Mouse (Mus musculus): ENCODE data around the gene Zfp991.
"Not testable (repeated sequence)": the region's sequence is repeated elsewhere in the genome, so short reads cannot be mapped to it uniquely, and the experiment has no call there.

DNA sequence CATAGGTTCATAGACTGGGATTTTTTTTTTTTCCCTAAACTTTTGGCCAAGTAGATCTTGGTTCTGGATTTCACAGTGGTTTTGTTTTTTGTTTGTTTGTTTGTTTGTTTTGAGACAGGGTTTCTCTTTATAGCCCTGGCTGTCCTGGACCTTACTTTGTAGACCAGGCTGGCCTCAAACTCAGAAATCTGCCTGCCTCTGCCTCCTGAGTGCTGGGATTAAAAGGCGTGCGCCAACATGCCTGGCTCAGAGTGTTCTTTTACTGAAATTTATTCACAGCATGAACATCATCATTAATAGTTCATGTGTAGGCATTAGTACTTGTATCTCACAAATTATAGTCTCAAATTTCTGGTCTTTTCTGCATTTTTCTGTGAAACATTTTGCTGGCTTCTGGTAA, 5.4 kb upstream of the Zfp991 start:
- not testable (repeated sequence) for TF ChIP-seq CTCF, EP300 (IDR thresholded peaks at IDR 0.05)
